Mouse (Mus musculus) spleen, adult 2 months (tissue): ENCODE data around the gene BC030870.
"Not testable (repeated sequence)": the region's sequence is repeated elsewhere in the genome, so short reads cannot be mapped to it uniquely, and the experiment has no call there.

Experiments used
- CTCF ChIP-seq: fragments of 200-500 bp; IDR thresholded peaks from 2 replicates; pipeline ENCODE4 v1.5.1; 2011; ENCODE audit warnings: mild to moderate bottlenecking, inconsistent platforms; ENCODE audit not compliant: insufficient read depth, insufficient read length, insufficient replicate concordance; ENCODE audit errors: extremely low read depth
- POLR2A ChIP-seq: fragments of 200-500 bp; IDR thresholded peaks from 2 replicates; pipeline ENCODE4 v1.6.1; 2011; ENCODE audit warnings: low read depth, low read length, inconsistent platforms

GRCm38 (mm10) chr8:65160676-65161075 lies 31.3 kb upstream of the BC030870 start:
- not testable (repeated sequence) for TF ChIP-seq CTCF, POLR2A
